Mouse (Mus musculus): ENCODE measurements around the gene Pdpr.
"Not testable (repeated sequence)": the region's sequence is repeated elsewhere in the genome, so short reads cannot be mapped to it uniquely, and the experiment has no call there.

The Pdpr gene

DNA sequence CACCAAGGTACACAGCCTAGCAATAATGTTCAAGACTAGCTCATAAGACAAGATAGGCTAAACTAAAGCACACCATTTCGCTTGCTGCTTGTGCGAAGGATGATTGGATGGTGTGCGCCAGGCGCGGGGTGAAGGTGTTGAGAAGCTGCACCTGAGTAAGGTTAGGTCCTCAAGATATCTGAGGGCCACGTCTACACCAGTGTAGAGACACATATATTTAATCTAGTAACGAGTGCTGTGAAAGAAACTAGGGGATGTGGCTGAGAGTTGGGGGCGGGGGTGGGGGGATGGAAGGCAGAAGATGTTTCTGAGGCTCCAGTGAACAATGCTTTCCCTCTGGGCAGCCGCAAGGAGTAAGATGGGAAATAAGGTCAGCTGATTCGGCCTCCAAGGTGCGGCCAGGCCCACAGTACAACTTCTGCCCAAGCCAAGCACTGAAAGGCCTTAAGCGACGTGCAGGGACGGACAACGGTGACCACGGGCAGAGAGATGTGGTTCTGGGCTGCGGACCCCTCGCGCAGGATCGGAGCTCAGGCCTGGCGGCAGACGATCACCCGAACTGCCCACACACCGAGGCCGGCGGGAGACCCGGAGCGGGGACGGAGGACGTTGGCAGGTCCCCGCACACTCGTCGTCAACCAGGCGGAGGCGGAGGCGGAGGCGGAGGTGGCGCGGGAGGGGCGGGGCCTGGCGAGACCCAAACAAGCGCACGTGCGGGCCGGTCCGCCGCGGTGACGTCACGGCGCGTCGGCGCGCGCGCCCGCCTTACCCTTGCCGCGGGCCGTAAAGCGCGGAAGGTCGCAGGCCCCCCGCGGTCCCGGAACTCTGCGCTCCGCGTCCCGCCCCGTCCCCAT is at the start of gene Pdpr:
Gene Pdpr (plus strand): TSS at position 766 of the 854 bp plus-strand sequence.
- peak; percentile 97 for DNase-seq

GRCm38 (mm10) chr8:111048694-111049093 is 45.7 kb upstream of the Pdpr start:
- DNase-seq, result no peak

DNA sequence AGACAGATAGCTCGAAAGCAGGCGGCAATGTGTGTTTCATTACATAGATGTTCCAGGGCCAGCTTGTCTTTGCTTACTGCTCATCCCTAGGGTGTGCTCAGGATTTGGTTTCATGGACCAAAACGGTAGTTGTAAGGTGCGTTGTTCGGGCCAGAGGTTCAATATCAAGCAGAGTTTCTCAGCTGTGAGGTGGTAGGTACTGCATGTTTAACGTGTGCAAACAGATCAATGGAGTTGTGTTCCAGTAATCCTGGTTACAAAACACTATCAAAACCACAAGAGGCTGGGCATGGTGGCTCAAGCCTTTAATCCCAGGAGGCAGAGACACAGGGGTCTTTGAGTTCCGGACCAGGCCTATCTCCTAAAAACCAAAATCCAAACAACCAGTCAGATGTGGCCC is 45.3 kb upstream of the Pdpr start:
- no peak for DNase-seq

- no peak for DNase-seq
Measured at GRCm38 (mm10) chr8:111053827-111054518, 40.5 kb upstream of the Pdpr start.

DNA sequence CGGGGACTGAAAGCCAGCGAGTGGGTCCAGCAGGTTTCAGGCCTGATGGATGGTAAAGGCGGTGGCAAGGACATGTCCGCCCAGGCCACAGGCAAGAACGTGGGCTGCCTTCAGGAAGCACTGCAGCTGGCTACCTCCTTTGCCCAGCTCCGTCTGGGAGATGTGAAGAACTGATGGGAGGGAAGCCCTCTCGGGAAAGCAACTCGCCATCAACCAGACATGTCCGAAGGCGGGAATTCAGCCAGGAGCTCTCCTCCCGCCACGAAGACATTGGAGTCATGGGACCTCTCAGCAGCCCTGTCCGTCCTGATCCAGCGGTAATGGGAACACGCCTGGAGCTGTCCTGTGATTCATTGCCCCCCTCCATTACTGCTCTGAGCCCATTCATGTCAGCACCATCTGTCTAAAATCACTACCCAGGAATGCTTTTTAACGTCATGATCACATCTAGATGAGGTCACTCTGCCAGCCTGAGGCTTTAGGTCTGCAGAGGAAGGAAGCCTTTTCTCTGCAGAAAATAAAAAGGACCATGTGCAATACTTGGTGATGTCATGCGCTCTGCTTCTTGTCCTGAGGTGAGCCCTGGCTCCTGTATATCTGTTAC is 39.3 kb upstream of the Pdpr start:
- DNase-seq, result no peak

DNA sequence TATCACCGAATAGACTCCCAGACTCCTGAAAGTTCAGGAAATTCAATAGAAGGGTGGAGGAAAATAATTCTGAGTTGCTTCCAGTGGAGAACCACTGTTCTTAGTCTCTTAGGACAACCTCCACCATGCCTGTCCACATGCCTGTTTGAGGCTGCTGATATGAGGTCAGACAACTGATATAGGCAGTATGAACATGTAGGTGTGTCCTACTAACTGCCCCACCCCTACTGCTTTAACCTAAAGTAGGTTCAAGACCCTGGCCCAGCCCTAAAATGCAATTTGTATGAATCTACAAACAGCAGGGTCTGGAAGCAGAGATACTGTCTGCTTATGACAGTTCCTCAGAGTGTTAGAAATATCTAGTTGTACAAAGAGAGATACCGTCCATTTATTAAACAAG is 38.8 kb upstream of the Pdpr start:
- no peak for DNase-seq

GRCm38 (mm10) chr8:111056158-111056663 is 38.2 kb upstream of the Pdpr start, which contains the start of gene Exosc6:
Gene Exosc6 (plus strand): TSS chr8:111056339.
- DNase-seq, result peak; percentile 95

- DNase-seq, result peak; percentile 72
Measured at GRCm38 (mm10) chr8:111056691-111057293, 37.6 kb upstream of the Pdpr start.

- DNase-seq, result no peak
Measured at GRCm38 (mm10) chr8:111058946-111059572, 35.4 kb upstream of the Pdpr start.

DNA sequence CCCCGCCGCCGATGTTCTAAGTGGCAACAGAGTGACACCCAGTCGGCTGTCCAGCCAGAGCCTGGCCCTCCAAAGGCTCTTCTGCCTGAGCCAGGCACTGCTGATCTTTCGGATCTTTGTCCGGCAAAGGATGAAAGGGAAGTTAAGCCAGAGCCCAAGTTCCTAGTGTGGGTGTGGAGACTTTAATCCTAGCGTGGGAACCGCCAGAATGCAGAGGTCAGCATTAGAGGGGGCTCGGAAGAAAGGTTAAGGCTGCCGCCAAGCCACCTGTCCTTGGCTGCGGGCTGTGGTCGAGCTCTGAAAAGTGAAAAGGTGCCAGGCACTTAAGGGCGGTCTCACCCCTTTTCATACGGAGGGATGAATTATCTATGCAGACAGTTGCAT is 32.8 kb upstream of the Pdpr start:
- no peak for DNase-seq

DNA sequence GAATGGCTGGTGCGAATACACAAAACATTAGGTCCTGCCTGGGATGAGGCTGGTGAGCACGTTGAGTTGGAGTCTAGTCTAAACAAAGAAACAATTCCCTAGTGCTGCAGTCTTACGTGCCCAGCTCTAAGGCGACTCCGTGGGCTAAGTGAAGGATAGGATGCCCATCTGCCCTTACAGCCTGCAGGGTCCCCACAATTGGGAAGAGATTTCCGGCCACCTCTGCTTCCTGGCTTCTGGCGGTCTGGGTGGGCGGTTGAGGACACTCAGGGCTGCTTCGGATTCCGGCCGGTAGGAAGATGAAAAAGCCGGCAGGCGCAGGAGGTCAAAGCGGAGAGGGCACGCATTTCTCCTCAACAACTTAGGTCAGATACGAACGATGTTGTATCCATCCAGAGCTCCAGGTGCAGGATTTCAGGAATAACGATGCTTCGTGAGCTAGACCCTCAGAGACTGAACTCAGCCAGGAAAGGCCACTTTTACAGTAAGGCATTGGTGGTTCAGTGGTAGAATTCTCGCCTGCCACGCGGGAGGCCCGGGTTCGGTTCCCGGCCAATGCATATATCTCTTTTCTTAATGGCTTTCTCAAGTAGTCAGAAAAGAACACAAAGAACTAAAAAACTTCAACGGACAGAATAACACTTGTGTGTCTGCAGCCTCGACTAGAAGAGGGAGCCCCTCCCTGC is 32.2 kb upstream of the Pdpr start:
- peak; percentile 91 for DNase-seq

GRCm38 (mm10) chr8:111062893-111063292 is 31.5 kb upstream of the Pdpr start:
- no peak for DNase-seq

- DNase-seq, result no peak
Measured at GRCm38 (mm10) chr8:111066308-111066707, 28.1 kb upstream of the Pdpr start.

DNA sequence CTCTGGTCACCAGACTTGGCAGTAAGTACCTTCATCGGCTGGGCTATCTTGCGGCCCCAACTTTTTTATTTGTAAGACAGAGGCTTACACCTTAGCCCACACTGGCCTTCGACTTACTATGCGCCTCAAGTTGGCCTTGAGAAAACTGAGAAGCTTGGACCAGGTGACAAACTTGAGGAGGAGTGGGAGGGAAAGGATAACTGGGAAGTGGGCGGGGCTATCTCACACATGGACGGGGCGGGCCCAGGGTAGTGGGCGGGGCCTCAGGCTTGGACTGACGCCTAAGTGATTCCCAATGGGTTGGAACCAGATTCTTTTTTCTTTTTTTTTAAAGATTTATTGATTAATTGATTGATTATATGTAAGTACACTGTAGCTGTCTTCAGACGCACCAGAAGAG is 27.0 kb upstream of the Pdpr start:
- peak; percentile 43 for DNase-seq

DNA sequence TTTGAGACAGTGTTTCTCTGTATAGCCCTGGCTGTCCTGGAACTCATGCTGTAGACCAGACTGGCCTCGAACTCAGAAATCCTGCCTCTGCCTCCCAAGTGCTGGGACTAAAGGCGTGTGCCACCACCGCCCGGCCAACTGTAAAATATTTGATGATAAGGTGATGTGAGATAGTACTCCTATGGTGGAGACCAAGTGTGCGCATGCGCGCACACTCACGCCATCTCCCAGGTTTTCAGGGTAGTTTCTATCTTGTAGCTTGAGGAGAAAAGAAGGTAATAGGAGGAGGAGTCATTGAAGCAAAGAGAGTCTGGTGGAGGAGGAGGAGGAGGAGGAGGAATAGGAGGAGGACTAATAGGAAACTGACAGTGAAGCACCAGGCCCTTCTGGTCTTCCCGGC is 25.8 kb upstream of the Pdpr start:
- not testable (repeated sequence) for DNase-seq

- DNase-seq, result no peak
Measured at GRCm38 (mm10) chr8:111075926-111076325, 18.5 kb upstream of the Pdpr start.

DNA sequence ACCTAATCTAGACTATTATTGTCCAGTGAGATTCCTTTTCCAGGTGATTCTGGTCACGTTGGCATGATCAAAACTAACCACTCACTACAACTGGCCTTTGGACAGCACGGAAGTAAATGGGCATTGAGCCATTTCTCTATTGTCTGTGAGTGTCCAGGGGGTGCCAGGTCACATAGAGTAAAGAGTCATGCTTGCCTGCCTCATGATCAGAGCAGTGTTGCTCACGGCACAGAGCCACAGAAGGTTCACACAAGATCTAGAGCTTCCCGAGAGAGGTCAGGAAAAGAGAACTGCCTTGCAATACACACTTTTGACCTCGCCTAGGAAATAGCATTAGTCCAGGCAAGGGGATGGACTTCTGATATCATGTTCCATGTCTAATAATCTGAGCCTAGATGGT is 15.0 kb upstream of the Pdpr start:
- DNase-seq, result peak; percentile 24

DNA sequence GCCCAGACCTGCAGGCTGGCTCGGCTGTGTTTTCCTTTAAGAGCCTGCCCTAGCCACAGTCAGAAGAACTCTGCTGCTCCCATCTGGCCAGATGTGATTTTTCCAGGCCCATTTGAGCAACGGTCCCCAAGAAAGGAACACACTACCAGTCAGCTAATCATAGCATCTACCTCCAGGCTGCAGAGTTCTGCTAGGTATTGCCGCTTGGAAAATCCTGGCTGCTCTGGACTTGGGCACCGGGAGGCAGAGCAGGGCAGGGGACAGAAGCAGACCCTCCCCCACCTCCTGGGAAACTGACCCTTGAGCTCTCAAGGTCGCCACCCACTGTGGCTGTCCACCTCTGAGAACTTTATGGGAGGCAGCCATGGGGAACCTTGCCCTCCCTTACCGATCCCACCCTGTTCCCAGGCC is 14.6 kb upstream of the Pdpr start:
- DNase-seq, result peak; percentile 67

DNA sequence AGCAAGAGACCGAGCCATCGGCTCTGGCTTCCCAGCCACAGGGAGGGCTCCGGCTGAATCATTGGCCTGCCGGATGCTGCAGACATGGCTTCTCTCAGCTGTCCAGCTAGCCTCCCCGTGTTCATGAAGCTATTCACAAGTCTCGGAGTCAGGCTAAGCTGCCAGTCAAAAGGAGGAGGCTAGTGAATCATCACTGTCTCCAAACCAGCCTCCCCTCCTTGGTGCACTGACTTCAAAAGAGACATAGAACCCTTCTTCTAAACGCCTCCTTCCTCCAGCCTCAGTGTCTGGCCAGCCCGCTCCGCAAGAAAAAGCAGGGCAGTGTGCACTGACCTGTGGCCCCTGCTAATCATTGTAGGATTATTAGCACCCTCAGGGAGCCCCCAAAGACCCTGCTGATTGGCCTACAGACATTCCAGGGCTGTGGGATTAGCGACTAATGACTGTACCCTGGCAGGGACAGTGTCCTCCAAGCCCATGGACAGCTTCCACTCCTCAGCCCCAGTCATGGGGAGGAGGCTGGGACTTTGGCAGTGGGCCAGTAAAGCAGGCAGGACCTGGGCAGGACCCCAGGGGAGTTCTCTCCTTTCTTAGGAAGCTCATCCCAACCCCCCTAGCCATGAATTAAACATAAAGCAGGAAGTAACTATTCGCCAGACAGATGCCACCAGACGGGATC is 12.7 kb upstream of the Pdpr start:
- peak; percentile 66 for DNase-seq

- not testable (repeated sequence) for DNase-seq
Measured at GRCm38 (mm10) chr8:111083936-111084335, 10.5 kb upstream of the Pdpr start.

DNA sequence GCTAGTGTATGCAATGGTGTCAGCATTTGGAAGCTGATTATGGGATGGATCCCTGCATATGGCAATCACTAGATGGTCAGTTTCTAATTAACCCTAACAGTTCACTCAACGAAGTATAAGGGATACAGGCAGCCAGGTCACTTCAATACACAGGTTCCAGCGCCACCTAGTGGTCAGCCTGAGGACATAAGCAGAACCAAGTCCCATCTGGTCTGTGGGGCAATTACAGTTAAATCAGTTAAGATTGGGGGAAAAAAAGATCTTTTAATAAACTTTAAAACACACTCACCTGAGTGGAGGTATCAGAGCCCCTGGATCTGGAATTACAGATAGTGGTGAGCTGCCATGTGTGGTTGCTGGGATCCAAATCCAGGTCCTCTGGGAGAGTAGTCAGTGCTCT is 4.3 kb upstream of the Pdpr start:
- peak; percentile 84 for DNase-seq

All from kidney, postnatal 10 days (tissue).